Mouse (Mus musculus): Measurements from ENCODE around the gene Cyp3a57. TPM values are rescaled to one million over a fixed set of nuclear protein-coding genes. Genes with fewer than 3 reads are reported as not detected.
"Not testable (repeated sequence)": the region's sequence is repeated elsewhere in the genome, so short reads cannot be mapped to it uniquely, and the experiment has no call there.

The Cyp3a57 gene
- total RNA-seq (2012; rRNA removed) (not detected in 2 replicates), total RNA-seq (2014; rRNA removed) (not detected in 2 replicates), polyA plus RNA-seq (2012; ENCODE audit: insufficient read length, low read depth) (not detected in 2 replicates)

- in situ Hi-C loops (cut with MboI; ENCODE audit: low pct_ligation_motif_present, low pct_unique_long_range_greater_than_20kb, low sequenced_read_pairs), result no loop called here
- no peaks in the 10 kb centered on the region for H3K9me3 ChIP-seq (replicated peaks; ENCODE audit: low read length)
- dilution Hi-C loops (cut with MboI; ENCODE audit: extremely low pct_ligation_motif_present, extremely low pct_unique_long_range_greater_than_20kb, low sequenced_read_pairs), result no loop called here
- no peak within 1 kb of the TSS for H3K4me2 ChIP-seq (ENCODE audit: insufficient read depth, low read depth, poor library complexity, severe bottlenecking)
- no peaks in the 10 kb centered on the region for H3K4me1 ChIP-seq (ENCODE audit: control insufficient read depth in 1 of 2, insufficient read depth in 2 of 2)
- H3K36me3 ChIP-seq (replicated peaks in 1 of 2; ENCODE audit: control insufficient read depth in 1 of 2, insufficient read depth in 1 of 2, low read length in 1 of 2), result no peaks in the 10 kb centered on the region
- H3K4me3 ChIP-seq (replicated peaks in 1 of 3; ENCODE audit: low read depth in 2 of 3, low read length in 2 of 3, poor library complexity in 1 of 3), result no peak within 1 kb of the TSS
- H3K27me3 ChIP-seq (replicated peaks), result peaks cover 48% of the 10 kb centered on the region
- H3K27ac ChIP-seq (ENCODE audit: insufficient read depth, low read depth), result no peak within 1 kb of the TSS
- DNase-seq (ENCODE audit: extremely low read depth), result no peak
- TF ChIP-seq RAD21 (IDR thresholded peaks at IDR 0.05; ENCODE audit: low read depth, low read length) (no peak), NELFE (IDR thresholded peaks at IDR 0.05; ENCODE audit: low read depth, low read length) (no peak), UBTF (IDR thresholded peaks at IDR 0.05; ENCODE audit: low read depth, low read length) (no peak), E2F4 (IDR thresholded peaks at IDR 0.05; ENCODE audit: insufficient replicate concordance, low read depth, low read length) (no peak), HCFC1 (IDR thresholded peaks at IDR 0.05; ENCODE audit: low read depth, low read length) (no peak), ZMIZ1 (IDR thresholded peaks at IDR 0.05; ENCODE audit: low read depth, low read length) (no peak), PAX5 (IDR thresholded peaks at IDR 0.05; ENCODE audit: low read length) (no peak), MAZ (IDR thresholded peaks at IDR 0.05; ENCODE audit: low read depth, low read length) (no peak), POLR2A (IDR thresholded peaks at IDR 0.05; ENCODE audit: low read depth, low read length) (no peak), ZNF384 (IDR thresholded peaks at IDR 0.05; ENCODE audit: low read depth, low read length) (no peak), ZC3H11A (IDR thresholded peaks at IDR 0.05; ENCODE audit: low read depth, low read length) (no peak), MAFK (IDR thresholded peaks at IDR 0.05; ENCODE audit: insufficient replicate concordance, low read length) (no peak), NRF1 (IDR thresholded peaks at IDR 0.05; ENCODE audit: low read depth, low read length) (no peak)
- no peaks in the 10 kb centered on the region for H3K79me2 ChIP-seq (replicated peaks; ENCODE audit: control insufficient read depth, extremely low read depth, insufficient read depth, poor library complexity, severe bottlenecking)
- no peak within 1 kb of the TSS for H3K9ac ChIP-seq (ENCODE audit: insufficient read depth, low read depth)
These were observed at the start of gene Cyp3a57 for GRCm38 (mm10) chr5:145344941-145345340. Cyp3a57 (plus strand) TSS chr5:145345279.

GRCm38 (mm10) chr5:145300469-145300868 is 44.6 kb upstream of the Cyp3a57 start:
- in situ Hi-C loops (cut with MboI; ENCODE audit: low pct_ligation_motif_present, low pct_unique_long_range_greater_than_20kb, low sequenced_read_pairs), result no loop called here
- H3K4me3 ChIP-seq (replicated peaks in 1 of 3; ENCODE audit: low read depth in 2 of 3, low read length in 2 of 3, poor library complexity in 1 of 3), result no peak overlapping the region
- dilution Hi-C loops (cut with MboI; ENCODE audit: extremely low pct_ligation_motif_present, extremely low pct_unique_long_range_greater_than_20kb, low sequenced_read_pairs), result no loop called here
- no peaks in the 10 kb centered on the region for H3K4me1 ChIP-seq (ENCODE audit: control insufficient read depth in 1 of 2, insufficient read depth in 2 of 2)
- H3K79me2 ChIP-seq (replicated peaks; ENCODE audit: control insufficient read depth, extremely low read depth, insufficient read depth, poor library complexity, severe bottlenecking), result no peaks in the 10 kb centered on the region
- no peak overlapping the region for H3K27ac ChIP-seq (ENCODE audit: insufficient read depth, low read depth)
- no peak for DNase-seq (ENCODE audit: extremely low read depth)
- no peaks in the 10 kb centered on the region for H3K9me3 ChIP-seq (replicated peaks; ENCODE audit: low read length)
- no peak for TF ChIP-seq MXI1 (IDR thresholded peaks at IDR 0.05; ENCODE audit: low read depth, low read length)
- no peak for TF ChIP-seq ZNF384 (IDR thresholded peaks at IDR 0.05; ENCODE audit: low read depth, low read length)
- TF ChIP-seq TBP (conservative IDR thresholded peaks at IDR 0.05; ENCODE audit: low read depth, low read length), result no peak
- no peak for TF ChIP-seq MAX (IDR thresholded peaks at IDR 0.05; ENCODE audit: low read length)
- TF ChIP-seq JUND (conservative IDR thresholded peaks at IDR 0.05; ENCODE audit: low read depth, low read length), result no peak
- no peak for TF ChIP-seq IRF4 (IDR thresholded peaks at IDR 0.05; ENCODE audit: low read depth, low read length)
- no peak for TF ChIP-seq NELFE (IDR thresholded peaks at IDR 0.05; ENCODE audit: low read depth, low read length)
- no peak for TF ChIP-seq USF1 (IDR thresholded peaks at IDR 0.05; ENCODE audit: low read depth, low read length)
- no peak for TF ChIP-seq MEF2A (IDR thresholded peaks at IDR 0.05; ENCODE audit: borderline replicate concordance, low read depth, low read length)
- TF ChIP-seq MAZ (IDR thresholded peaks at IDR 0.05; ENCODE audit: low read depth, low read length), result no peak
- no peak for TF ChIP-seq MYC (IDR thresholded peaks at IDR 0.05; ENCODE audit: low read depth, low read length)
- no peak for TF ChIP-seq NRF1 (IDR thresholded peaks at IDR 0.05; ENCODE audit: low read depth, low read length)
- TF ChIP-seq UBTF (IDR thresholded peaks at IDR 0.05; ENCODE audit: low read depth, low read length), result no peak
- TF ChIP-seq ZKSCAN1 (IDR thresholded peaks at IDR 0.05; ENCODE audit: borderline replicate concordance, low read depth, low read length), result no peak
- no peak for TF ChIP-seq RAD21 (IDR thresholded peaks at IDR 0.05; ENCODE audit: low read depth, low read length)
- no peak for TF ChIP-seq POLR2A (IDR thresholded peaks at IDR 0.05; ENCODE audit: low read depth, low read length)
- TF ChIP-seq BHLHE40 (IDR thresholded peaks at IDR 0.05; ENCODE audit: low read depth, low read length), result no peak
- TF ChIP-seq PAX5 (IDR thresholded peaks at IDR 0.05; ENCODE audit: low read length), result no peak
- no peak for TF ChIP-seq JUN (IDR thresholded peaks at IDR 0.05; ENCODE audit: insufficient read depth, low read depth, low read length)
- H3K4me2 ChIP-seq (ENCODE audit: insufficient read depth, low read depth, poor library complexity, severe bottlenecking), result no peak overlapping the region
- H3K36me3 ChIP-seq (replicated peaks in 1 of 2; ENCODE audit: control insufficient read depth in 1 of 2, insufficient read depth in 1 of 2, low read length in 1 of 2), result no peaks in the 10 kb centered on the region
- H3K9ac ChIP-seq (ENCODE audit: insufficient read depth, low read depth), result no peak overlapping the region
- no peaks in the 10 kb centered on the region for H3K27me3 ChIP-seq (replicated peaks)

GRCm38 (mm10) chr5:145301796-145302195 is 43.3 kb upstream of the Cyp3a57 start:
- in situ Hi-C loops (cut with MboI; ENCODE audit: low pct_ligation_motif_present, low pct_unique_long_range_greater_than_20kb, low sequenced_read_pairs); H3K4me3 ChIP-seq (replicated peaks in 1 of 3; ENCODE audit: low read depth in 2 of 3, low read length in 2 of 3, poor library complexity in 1 of 3); H3K27me3 ChIP-seq (replicated peaks); H3K4me1 ChIP-seq (ENCODE audit: control insufficient read depth in 1 of 2, insufficient read depth in 2 of 2); H3K79me2 ChIP-seq (replicated peaks; ENCODE audit: control insufficient read depth, extremely low read depth, insufficient read depth, poor library complexity, severe bottlenecking); H3K27ac ChIP-seq (ENCODE audit: insufficient read depth, low read depth); dilution Hi-C loops (cut with MboI; ENCODE audit: extremely low pct_ligation_motif_present, extremely low pct_unique_long_range_greater_than_20kb, low sequenced_read_pairs); H3K9ac ChIP-seq (ENCODE audit: insufficient read depth, low read depth); H3K36me3 ChIP-seq (replicated peaks in 1 of 2; ENCODE audit: control insufficient read depth in 1 of 2, insufficient read depth in 1 of 2, low read length in 1 of 2); H3K4me2 ChIP-seq (ENCODE audit: insufficient read depth, low read depth, poor library complexity, severe bottlenecking); H3K9me3 ChIP-seq (replicated peaks; ENCODE audit: low read length); DNase-seq (ENCODE audit: extremely low read depth): not testable (repeated sequence)

Measured in CH12.LX (cell line).